In the genomic region with DNA sequence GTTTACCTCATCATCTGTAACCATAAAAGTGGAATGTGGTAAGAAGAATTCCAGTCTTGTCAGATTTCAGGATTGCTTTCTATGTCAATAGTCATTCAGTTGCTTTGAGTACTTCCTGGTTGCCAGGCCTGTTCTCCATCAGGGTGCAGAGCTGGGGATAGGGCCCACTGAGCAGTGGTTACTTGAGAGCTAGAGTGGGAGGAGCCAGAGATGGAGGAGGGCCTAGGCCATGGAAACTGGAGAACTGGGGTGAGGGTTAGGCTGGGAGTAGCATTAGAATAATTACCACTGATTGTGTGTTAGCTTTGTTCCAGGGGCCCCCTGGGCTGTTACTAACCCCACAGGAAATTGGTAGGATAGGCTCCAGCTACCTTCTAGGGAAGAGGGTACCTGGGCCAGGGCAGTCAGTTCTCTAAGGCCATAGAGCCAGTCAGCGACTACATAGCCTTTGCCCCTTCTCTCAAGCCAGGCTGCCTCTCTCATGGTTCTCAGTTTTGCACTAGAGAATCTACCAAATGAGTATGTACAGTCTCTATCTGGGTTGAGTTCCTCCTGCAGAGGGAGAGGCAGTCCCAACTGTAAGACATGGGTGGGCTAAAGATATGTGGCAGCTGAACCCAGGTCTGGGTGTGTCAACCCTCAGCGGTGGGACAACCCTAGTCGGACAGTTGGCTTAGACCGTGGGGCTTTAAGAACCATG, we compare ENCODE assay signal across 9 mouse cellular contexts. TPM values are rescaled to one million over a fixed set of nuclear protein-coding genes. Genes with fewer than 3 reads are reported as not detected.
DNase-seq lines count a peak whose midpoint lies in the region; ATAC-seq and TF ChIP-seq lines count a peak whose summit lies in the region.
"Had no signal": no experiment of that assay in that cellular context is flagged by ENCODE, and none has a peak within 500 bp of the region (broad histone marks: within the 10 kb centered on the region; RNA-seq: fewer than 3 reads in every experiment).

No protein-coding gene starts in this region.

- no peaks in the 10 kb centered on the region for H3K36me3 ChIP-seq in lung, embryonic 14.5 days (ENCODE audit: insufficient read depth)

- no peak for TF ChIP-seq CTCF in lung, embryonic 14.5 days (IDR thresholded peaks at IDR 0.05; ENCODE audit: low read depth)

- H3K27ac ChIP-seq in lung, embryonic 14.5 days (ENCODE audit: low read depth): no peak overlapping the region

- peak; percentile 63 for ATAC-seq in erythroblast, adult 5-6 weeks (replicated peaks; ENCODE audit: low FRiP score, poor library complexity, severe bottlenecking)
- ATAC-seq in lung, embryonic 14.5 days (ENCODE audit: insufficient read depth): peak; percentile 89
- ATAC-seq: midbrain, embryonic 16.5 days had no signal

- H3K9ac ChIP-seq in lung, embryonic 14.5 days: no peak overlapping the region

- no peak overlapping the region for H3K4me2 ChIP-seq in lung, embryonic 14.5 days

- H3K27me3 ChIP-seq in lung, embryonic 14.5 days (ENCODE audit: insufficient read depth, low read length): no peaks in the 10 kb centered on the region

- no peak overlapping the region for H3K4me3 ChIP-seq in lung, embryonic 14.5 days (ENCODE audit: low read depth, low read length)

- WGBS in lung, embryonic 14.5 days: 54% methylated on average over 4 of the region's 4 CpGs

- peaks cover 4% of the 10 kb centered on the region; the same call in 1 of the 2 replicates for H3K4me1 ChIP-seq in lung, embryonic 14.5 days (ENCODE audit: insufficient read depth)

- no peaks in the 10 kb centered on the region for H3K9me3 ChIP-seq in lung, embryonic 14.5 days (ENCODE audit: low read depth, low read length)

- DNase-seq in retina, postnatal 1 day: peak; percentile 26
- no peak for DNase-seq in retina, embryonic 14.5 days (ENCODE audit: low spot score)
- peak; percentile 65 for DNase-seq in lung, embryonic 14.5 days
- no peak for DNase-seq in urinary bladder, postnatal 36 days (ENCODE audit: low spot score in 2 of 2)
- DNase-seq in Muller cell, postnatal 12 days (ENCODE audit: inconsistent ontology term): no peak
- DNase-seq in frontal cortex, adult 2 months (ENCODE audit: extremely low spot score in 1 of 2, low spot score in 1 of 2): no peak
- DNase-seq: kidney, adult 11 months had no signal

RNA-seq across cellular contexts. Expression of gene Dapk2, which starts 23.3 kb away (rescaled TPM):
- total RNA-seq in erythroblast, adult 5-6 weeks (2015; ENCODE audit: low replicate concordance): 157 and 171 TPM in 2 replicates
- 252 and 316 TPM in 2 replicates for total RNA-seq in erythroblast, adult 5-6 weeks (2017; ENCODE audit: low replicate concordance)
- 5.9 and 7.6 TPM in 2 replicates for polyA plus RNA-seq in lung, embryonic 14.5 days (2014; fragmentation: Nextera tagmentation; extraction: Ambion mirVana)
- polyA plus RNA-seq in frontal cortex, adult 2 months (2012; rRNA removed): 2.1 and 3.8 TPM in 2 replicates

RNA-seq across cellular contexts. Expression of gene Ciao2a, which starts 54.9 kb away (rescaled TPM):
- 71.7 and 81.5 TPM in 2 replicates for total RNA-seq in erythroblast, adult 5-6 weeks (2015; ENCODE audit: low replicate concordance)
- 37.1 and 66.1 TPM in 2 replicates for total RNA-seq in erythroblast, adult 5-6 weeks (2017; ENCODE audit: low replicate concordance)
- polyA plus RNA-seq in lung, embryonic 14.5 days (2014; fragmentation: Nextera tagmentation; extraction: Ambion mirVana): 145 and 151 TPM in 2 replicates
- 29.4 and 31.7 TPM in 2 replicates for polyA plus RNA-seq in frontal cortex, adult 2 months (2012; rRNA removed)

RNA-seq across cellular contexts. Expression of gene Snx1, which starts 54.9 kb away (rescaled TPM):
- total RNA-seq in erythroblast, adult 5-6 weeks (2015; ENCODE audit: low replicate concordance): 11.1 and 33.4 TPM in 2 replicates
- total RNA-seq in erythroblast, adult 5-6 weeks (2017; ENCODE audit: low replicate concordance): 44.0 and 54.1 TPM in 2 replicates
- 116 TPM in 2 replicates for polyA plus RNA-seq in lung, embryonic 14.5 days (2014; fragmentation: Nextera tagmentation; extraction: Ambion mirVana)
- polyA plus RNA-seq in frontal cortex, adult 2 months (2012; rRNA removed): 89.1 and 93.5 TPM in 2 replicates

Comparison
In these comparisons a context has a peak if more than half of its experiments do, and no peak if none do; other contexts are left out.
1. DNase-seq: peak in retina, postnatal 1 day (single experiment) and lung, embryonic 14.5 days (single experiment); none in retina, embryonic 14.5 days (single experiment), urinary bladder, postnatal 36 days (0 of 2), Muller cell, postnatal 12 days (single experiment) and frontal cortex, adult 2 months (0 of 2).